Mouse (Mus musculus) lung, postnatal 0 days (tissue): ENCODE data around the gene Nradd.

Source experiments
- CTCF ChIP-seq: IDR thresholded peaks from 2 replicates; pipeline ENCODE4 v1.5.1; 2016; ENCODE audit warnings: antibody characterized with exemption, mild to moderate bottlenecking
- EP300 ChIP-seq: IDR thresholded peaks from 2 replicates; pipeline ENCODE4 v1.6.1; 2016; ENCODE audit warnings: antibody characterized with exemption, mild to moderate bottlenecking, control low read depth

- TF ChIP-seq CTCF (no peak), EP300 (no peak)
Measured at GRCm38 (mm10) chr9:110642812-110643524, 18.7 kb upstream of the Nradd start.
